Mouse (Mus musculus) MEL (cell line): ENCODE data around the gene Mrpl43. TPM values are rescaled to one million over a fixed set of nuclear protein-coding genes. Genes with fewer than 3 reads are reported as not detected.

Source experiments
- DNase-seq: peaks from one replicate; pipeline ENCODE4 v3.0.0; 2011; ENCODE audit warnings: low read depth, low spot score
- H3K27ac ChIP-seq: 2 replicates; pipeline ENCODE4 v1.5.1; 2012; ENCODE audit warnings: low read depth, mild to moderate bottlenecking, control low read depth, low read length, moderate library complexity; ENCODE audit not compliant: control insufficient read depth
- H3K27me3 ChIP-seq, 2 experiments: fragments of 150-350 bp in 1 of 2; sonication (generic) in 1 of 2; 2 replicates each; pipeline ENCODE4 v1.6.1; 2012; ENCODE audit warnings: low read length in 2 of 2, mild to moderate bottlenecking in 2 of 2, improper control_type of control experiment in 1 of 2, moderate library complexity in 1 of 2; ENCODE audit not compliant: insufficient read depth in 2 of 2, control insufficient read depth in 1 of 2
- H3K36me3 ChIP-seq, 2 experiments: 2 replicates each; pipeline ENCODE4 v1.6.1; 2012 to 2014; ENCODE audit warnings: low read length in 2 of 2, improper control_type of control experiment in 1 of 2, inconsistent platforms in 1 of 2, mild to moderate bottlenecking in 1 of 2; ENCODE audit not compliant: insufficient read depth in 2 of 2, control insufficient read depth in 1 of 2
- H3K4me1 ChIP-seq, 2 experiments: fragments of 150-350 bp in 1 of 2; sonication (generic) in 1 of 2; 2 replicates each; pipeline ENCODE4 v1.6.1; 2012; ENCODE audit warnings: low read length in 2 of 2, improper control_type of control experiment in 1 of 2, mild to moderate bottlenecking in 1 of 2; ENCODE audit not compliant: insufficient read depth in 2 of 2, control insufficient read depth in 1 of 2
- H3K4me3 ChIP-seq, 2 experiments: fragments of 150-350 bp in 1 of 2; sonication (generic) in 1 of 2; 2 replicates each; pipeline ENCODE4 v1.5.1; 2012; ENCODE audit warnings: low read depth in 2 of 2, low read length in 2 of 2, mild to moderate bottlenecking in 2 of 2, moderate library complexity in 2 of 2, control low read depth in 1 of 2, improper control_type of control experiment in 1 of 2; ENCODE audit not compliant: control insufficient read depth in 1 of 2, insufficient read depth in 1 of 2
- H3K79me2 ChIP-seq: 2 replicates; pipeline ENCODE4 v1.6.1; 2012; ENCODE audit warnings: mild to moderate bottlenecking, low read length, moderate library complexity; ENCODE audit not compliant: control insufficient read depth, poor library complexity, insufficient read depth
- H3K9ac ChIP-seq: 2 replicates; pipeline ENCODE4 v1.6.1; 2012; ENCODE audit warnings: low read depth, mild to moderate bottlenecking, control low read depth, low read length, moderate library complexity; ENCODE audit not compliant: control insufficient read depth, poor library complexity, severe bottlenecking
- H3K9me3 ChIP-seq: fragments of 150-350 bp; sonication (generic); replicated peaks from 2 replicates; pipeline ENCODE4 v1.6.1; 2012; ENCODE audit warnings: mild to moderate bottlenecking, low read length, improper control_type of control experiment, moderate library complexity; ENCODE audit not compliant: insufficient read depth
- BHLHE40 ChIP-seq: IDR thresholded peaks from 2 replicates; pipeline ENCODE4 v1.6.1; 2012; ENCODE audit warnings: low read depth, mild to moderate bottlenecking, inconsistent platforms, low read length, improper control_type of control experiment, borderline replicate concordance
- CHD1 ChIP-seq: IDR thresholded peaks from 2 replicates; pipeline ENCODE4 v1.6.1; 2012; ENCODE audit warnings: low read depth, mild to moderate bottlenecking, inconsistent platforms, low read length, improper control_type of control experiment
- CHD2 ChIP-seq: IDR thresholded peaks from 2 replicates; pipeline ENCODE4 v1.6.1; 2011; ENCODE audit warnings: low read length, improper control_type of control experiment
- E2F4 ChIP-seq: IDR thresholded peaks from 2 replicates; pipeline ENCODE4 v1.6.1; 2011; ENCODE audit warnings: low read depth, low read length, improper control_type of control experiment, borderline replicate concordance
- ETS1 ChIP-seq: IDR thresholded peaks from 2 replicates; pipeline ENCODE4 v1.6.1; 2012; ENCODE audit warnings: low read depth, mild to moderate bottlenecking, inconsistent platforms, low read length, improper control_type of control experiment, moderate library complexity
- GABPA ChIP-seq: IDR thresholded peaks from 2 replicates; pipeline ENCODE4 v1.6.1; 2012; ENCODE audit warnings: low read depth, mild to moderate bottlenecking, inconsistent platforms, low read length, improper control_type of control experiment, moderate library complexity
- GATA1 ChIP-seq: IDR thresholded peaks from 2 replicates; pipeline ENCODE4 v1.6.1; 2011; ENCODE audit warnings: low read depth, low read length, improper control_type of control experiment
- JUND ChIP-seq: IDR thresholded peaks from 2 replicates; pipeline ENCODE4 v1.6.1; 2011; ENCODE audit warnings: low read depth, mild to moderate bottlenecking, improper control_type of control experiment, low read length
- KAT2A ChIP-seq: conservative IDR thresholded peaks from 2 replicates; pipeline ENCODE4 v1.6.1; 2012; ENCODE audit warnings: low read depth, low read length, improper control_type of control experiment, inconsistent platforms
- MAFK ChIP-seq: IDR thresholded peaks from 2 replicates; pipeline ENCODE4 v1.6.1; 2011; ENCODE audit warnings: low read depth, mild to moderate bottlenecking, low read length, improper control_type of control experiment, borderline replicate concordance
- MAX ChIP-seq: IDR thresholded peaks from 2 replicates; pipeline ENCODE4 v1.6.1; 2011; ENCODE audit warnings: low read length, improper control_type of control experiment
- MXI1 ChIP-seq: IDR thresholded peaks from 2 replicates; pipeline ENCODE4 v1.6.1; 2011; ENCODE audit warnings: mild to moderate bottlenecking, low read depth, low read length, improper control_type of control experiment
- MYB ChIP-seq: IDR thresholded peaks from 2 replicates; pipeline ENCODE4 v1.6.1; 2011; ENCODE audit warnings: mild to moderate bottlenecking, low read depth, low read length, improper control_type of control experiment
- NELFE ChIP-seq: IDR thresholded peaks from 2 replicates; pipeline ENCODE4 v1.6.1; 2011; ENCODE audit warnings: low read depth, low read length, improper control_type of control experiment
- NRF1 ChIP-seq: IDR thresholded peaks from 2 replicates; pipeline ENCODE4 v1.6.1; 2014; ENCODE audit warnings: low read depth, mild to moderate bottlenecking, inconsistent platforms, low read length, improper control_type of control experiment, moderate library complexity; ENCODE audit not compliant: poor library complexity, insufficient read depth, severe bottlenecking
- POLR2AphosphoS5 ChIP-seq: IDR thresholded peaks from 2 replicates; pipeline ENCODE4 v1.6.1; 2012; ENCODE audit warnings: low read depth, borderline replicate concordance, mild to moderate bottlenecking, inconsistent platforms, low read length, moderate library complexity, mixed read lengths
- SIN3A ChIP-seq: IDR thresholded peaks from 2 replicates; pipeline ENCODE4 v1.6.1; 2012; ENCODE audit warnings: low read length, improper control_type of control experiment, inconsistent platforms
- TCF12 ChIP-seq: IDR thresholded peaks from 2 replicates; pipeline ENCODE4 v1.6.1; 2014; ENCODE audit warnings: low read depth, mild to moderate bottlenecking, inconsistent platforms, low read length, improper control_type of control experiment, moderate library complexity
- ZC3H11A ChIP-seq: IDR thresholded peaks from 2 replicates; pipeline ENCODE4 v1.6.1; 2012; ENCODE audit warnings: low read depth, mild to moderate bottlenecking, inconsistent platforms, low read length, improper control_type of control experiment
- polyA plus RNA-seq, 2 experiments: library from polyadenylated mRNA; stranded (reverse) in 1 of 2; unstranded in 1 of 2; fragments of >175 nt in 1 of 2; fragments of >200 nt in 1 of 2; gene quantifications; 2 replicates each; pipeline versions ENCODE4 v1.2.1 to v1.2.4; 2012; ENCODE audit warnings: low replicate concordance in 2 of 2, low read depth in 1 of 2; ENCODE audit not compliant: insufficient read length in 2 of 2, insufficient read depth in 1 of 2, missing spikeins in 1 of 2
- total RNA-seq: library from RNA; depleted of rRNA; stranded (reverse); fragments of 300-350 nt; gene quantifications from 2 replicates; pipeline ENCODE4 v1.2.3, GENCODE M21; 2012

Gene Mrpl43
- total and polyA plus RNA-seq, 3 experiments = 136 to 145 TPM; not detected in 1

GRCm38 (mm10) chr19:45023993-45024392 is 17.8 kb upstream of the Mrpl43 start:
- Histone ChIP-seq H3K4me1 (no peaks in the 10 kb centered on the region), H3K79me2 (no peaks in the 10 kb centered on the region), H3K27me3 (no peaks in the 10 kb centered on the region), H3K9ac (no peak overlapping the region), H3K4me3 (no peak overlapping the region), H3K27ac (no peak overlapping the region), H3K36me3 (no peaks in the 10 kb centered on the region)
- no peak for TF ChIP-seq CHD2
- TF ChIP-seq MAFK = no peak
- no peak for TF ChIP-seq POLR2AphosphoS5
- TF ChIP-seq E2F4 = no peak
- TF ChIP-seq MAX = no peak
- no peak for TF ChIP-seq MXI1
- no peak for TF ChIP-seq BHLHE40
- no peak for TF ChIP-seq ETS1
- TF ChIP-seq NELFE = no peak
- TF ChIP-seq JUND = no peak
- TF ChIP-seq KAT2A = no peak
- no peak for TF ChIP-seq SIN3A
- TF ChIP-seq CHD1 = no peak
- TF ChIP-seq ZC3H11A = no peak
- TF ChIP-seq GABPA = no peak
- no peak for TF ChIP-seq TCF12
- TF ChIP-seq GATA1 = no peak
- TF ChIP-seq, all 39 proteins: peak for 0
- H3K9me3 ChIP-seq = no peaks in the 10 kb centered on the region
- no peak for DNase-seq

- peaks cover 0 to 4% of the 10 kb centered on the region in 2 experiments; a peak in 2 of 4 replicates for H3K4me1 ChIP-seq
Measured at GRCm38 (mm10) chr19:45021362-45021761, 15.1 kb upstream of the Mrpl43 start.

More at GRCm38 (mm10) chr19:45021362-45021761, 15.1 kb upstream of the Mrpl43 start:
- no peak for TF ChIP-seq NRF1
- no peak for TF ChIP-seq MYB
- no peak for TF ChIP-seq POLR2AphosphoS5
- H3K4me3 ChIP-seq = no peak overlapping the region
- no peaks in the 10 kb centered on the region; the same call in 1 of the 2 replicates for H3K79me2 ChIP-seq
- no peak overlapping the region for H3K9ac ChIP-seq
- H3K27ac ChIP-seq = no peak overlapping the region
- H3K9me3 ChIP-seq = no peaks in the 10 kb centered on the region
- no peak for DNase-seq
- H3K27me3 ChIP-seq = no peaks in the 10 kb centered on the region
- no peaks in the 10 kb centered on the region for H3K36me3 ChIP-seq
